Mouse (Mus musculus) G1E (cell line): Measurements from ENCODE around the gene B4galnt1.

ENCODE experiments used
- CTCF ChIP-seq: IDR thresholded peaks from 2 replicates; pipeline ENCODE4 v1.5.1; 2012; ENCODE audit warnings: low read depth, low read length, inconsistent platforms, mixed read lengths
- GATA1 ChIP-seq: IDR thresholded peaks from 2 replicates; pipeline ENCODE4 v1.6.1; 2012; ENCODE audit warnings: borderline replicate concordance, low read length, inconsistent platforms, mixed read lengths
- GATA2 ChIP-seq: IDR thresholded peaks from 2 replicates; pipeline ENCODE4 v1.6.1; 2012; ENCODE audit warnings: low read depth, low read length, inconsistent platforms, borderline replicate concordance
- POLR2AphosphoS5 ChIP-seq: IDR thresholded peaks from 2 replicates; pipeline ENCODE4 v1.6.1; 2012; ENCODE audit warnings: low read depth, low read length, inconsistent platforms; ENCODE audit not compliant: insufficient replicate concordance
- TAL1 ChIP-seq: conservative IDR thresholded peaks from 2 replicates; pipeline ENCODE4 v1.6.1; 2012; ENCODE audit warnings: low read depth, low read length, inconsistent platforms, mixed read lengths

GRCm38 (mm10) chr10:127197104-127197503, 32.1 kb downstream of the B4galnt1 start:
- TF ChIP-seq CTCF (no peak), GATA1 (no peak), GATA2 (no peak), TAL1 (no peak), POLR2AphosphoS5 (no peak)
